Mouse (Mus musculus): ENCODE data around the gene Prex1.
A peak's percentile ranks its signal among the peaks of the same experiment; 100 is the strongest.

Prex1 gene

DNA sequence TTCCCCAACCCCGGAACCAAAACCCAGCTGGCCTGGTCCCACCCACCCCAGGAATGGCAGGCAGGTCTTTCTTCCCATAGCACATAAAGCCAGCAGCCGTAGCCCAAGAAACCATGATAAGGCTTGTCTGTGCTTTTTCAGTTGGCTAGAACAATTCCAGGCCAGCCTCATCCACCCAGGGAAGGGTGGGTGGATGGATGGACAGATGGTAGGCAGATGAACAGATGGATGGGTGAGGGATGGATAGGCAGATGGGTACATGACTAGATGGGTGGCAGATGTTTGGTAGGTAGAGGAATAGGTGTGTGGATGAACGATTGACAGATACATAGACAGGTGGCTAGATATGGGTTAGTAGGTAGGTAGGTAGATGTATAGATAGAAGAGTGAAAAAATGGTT is 110.7 kb downstream of the Prex1 start:
- DNase-seq (ENCODE audit: low read depth) = no peak

- no peak for DNase-seq (ENCODE audit: low read depth)
These were observed 112.2 kb downstream of the Prex1 start for GRCm38 (mm10) chr2:166601420-166601819.

DNA sequence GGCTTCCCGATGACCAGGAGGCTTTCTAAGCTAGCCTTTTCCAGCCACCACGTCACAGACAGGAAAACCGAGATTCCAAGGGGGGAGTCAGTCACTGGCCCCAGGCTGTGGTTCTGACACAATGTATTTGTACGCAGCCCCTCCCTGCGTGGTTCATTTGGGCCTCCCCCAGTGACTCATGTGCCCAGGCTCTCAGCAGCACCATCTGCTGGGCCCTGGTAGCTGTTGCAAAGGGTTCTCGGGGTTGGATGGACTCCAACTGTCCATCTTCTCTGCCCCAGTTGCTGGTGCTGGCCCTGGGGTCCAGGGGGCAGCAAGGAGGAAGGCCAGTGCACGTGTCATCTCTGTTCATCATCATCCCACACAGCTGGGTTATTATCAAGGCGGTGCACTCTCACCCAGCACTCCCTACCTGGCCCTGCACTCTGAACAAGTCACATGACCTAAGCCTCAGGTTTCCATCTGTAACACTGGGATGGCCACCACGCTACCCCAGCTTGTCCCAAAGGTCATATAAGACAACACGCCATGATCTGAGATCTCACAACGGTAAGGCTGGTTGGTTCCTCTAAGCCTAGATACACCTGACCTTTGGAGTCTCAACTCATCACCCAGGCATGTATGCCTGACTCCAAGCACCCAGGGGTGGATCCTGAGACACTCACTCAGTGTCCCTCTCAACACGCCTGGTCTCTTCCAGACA is 115.0 kb downstream of the Prex1 start:
- no peak for DNase-seq (ENCODE audit: low read depth)

DNA sequence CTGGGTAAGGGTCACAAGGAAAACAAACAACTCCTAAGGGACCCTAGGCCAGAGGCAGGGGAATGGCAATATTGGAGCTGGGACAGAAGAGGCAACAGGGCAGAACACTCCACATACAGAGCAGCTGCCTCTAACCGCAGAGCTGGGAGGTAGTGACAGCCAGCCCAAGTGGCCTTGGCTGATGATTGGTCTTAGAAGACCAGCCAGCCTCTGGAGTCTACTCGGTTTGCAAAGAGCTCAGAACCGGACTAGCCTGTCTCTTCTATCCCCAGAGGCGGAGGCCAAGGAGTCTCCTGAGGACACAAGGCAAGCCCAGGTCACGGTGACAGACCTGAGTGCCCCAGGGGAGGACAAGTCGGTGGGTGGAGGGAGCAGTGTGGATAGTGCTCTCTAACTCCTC is 115.9 kb downstream of the Prex1 start:
- no peak for DNase-seq (ENCODE audit: low read depth)

DNA sequence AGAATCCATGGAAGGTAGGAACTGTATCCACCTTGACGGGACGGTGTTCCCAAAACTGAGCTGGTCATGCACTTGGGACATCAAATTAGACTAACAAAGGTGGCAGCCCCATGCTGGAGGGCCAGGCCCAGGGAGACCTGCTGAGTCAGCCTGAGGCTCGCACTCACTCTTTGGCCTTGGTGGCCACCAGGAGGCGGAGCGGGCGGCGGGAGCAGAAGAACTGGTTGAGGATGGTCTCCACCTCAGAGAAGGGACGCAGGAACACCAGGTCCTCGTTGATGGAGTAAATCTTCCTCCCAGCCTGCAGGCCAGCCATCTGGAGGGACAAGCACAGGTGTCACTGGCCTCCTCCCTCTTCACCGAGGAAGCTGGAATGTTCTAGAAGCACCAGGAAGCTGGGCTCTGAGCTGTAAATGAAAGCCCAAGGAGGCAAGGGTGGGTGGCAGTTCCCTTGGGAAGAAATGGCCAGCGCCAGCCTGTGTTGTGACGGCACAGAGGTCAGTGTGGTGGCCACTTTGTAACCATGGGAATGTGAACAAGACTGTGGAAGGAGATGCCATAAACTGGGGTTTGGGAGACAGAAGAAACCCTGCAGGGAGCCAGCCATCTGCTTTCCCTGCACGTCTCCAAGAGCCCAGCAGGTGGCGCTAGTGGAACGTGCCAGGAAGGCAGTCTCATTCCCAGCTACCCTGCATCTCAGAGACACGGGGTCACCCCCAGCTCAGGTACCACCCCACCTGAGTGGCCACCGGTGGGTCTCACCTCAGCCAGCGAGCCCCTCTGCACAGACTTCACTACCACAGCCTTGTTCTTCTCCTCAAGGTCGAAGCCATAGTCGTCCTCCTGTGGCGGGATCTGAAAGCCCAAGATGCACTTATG is 121.4 kb downstream of the Prex1 start:
- DNase-seq (ENCODE audit: low read depth) = peak; percentile 41

GRCm38 (mm10) chr2:166584491-166584890 is 129.1 kb downstream of the Prex1 start:
- no peak for DNase-seq (ENCODE audit: low read depth)

DNA sequence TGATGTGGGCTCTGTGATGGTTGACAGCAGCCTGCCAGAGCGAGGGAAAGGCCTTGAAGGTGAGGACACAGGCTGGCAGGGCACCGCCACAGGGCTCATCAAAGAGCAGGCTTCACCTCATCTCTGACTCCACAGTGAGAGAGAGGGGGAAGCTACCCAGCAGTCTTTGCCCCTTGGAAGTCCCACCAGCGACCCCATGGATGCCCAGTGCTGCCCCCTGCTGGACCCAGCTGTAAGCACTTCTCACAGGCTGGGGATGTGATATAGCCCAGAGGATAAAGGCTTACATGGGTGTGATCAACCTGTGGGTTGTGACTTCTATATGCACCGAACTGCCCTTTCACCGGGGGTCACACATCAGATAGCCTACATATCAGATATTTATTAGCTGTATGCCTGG is 130.3 kb downstream of the Prex1 start:
- DNase-seq (ENCODE audit: low read depth) = no peak

DNA sequence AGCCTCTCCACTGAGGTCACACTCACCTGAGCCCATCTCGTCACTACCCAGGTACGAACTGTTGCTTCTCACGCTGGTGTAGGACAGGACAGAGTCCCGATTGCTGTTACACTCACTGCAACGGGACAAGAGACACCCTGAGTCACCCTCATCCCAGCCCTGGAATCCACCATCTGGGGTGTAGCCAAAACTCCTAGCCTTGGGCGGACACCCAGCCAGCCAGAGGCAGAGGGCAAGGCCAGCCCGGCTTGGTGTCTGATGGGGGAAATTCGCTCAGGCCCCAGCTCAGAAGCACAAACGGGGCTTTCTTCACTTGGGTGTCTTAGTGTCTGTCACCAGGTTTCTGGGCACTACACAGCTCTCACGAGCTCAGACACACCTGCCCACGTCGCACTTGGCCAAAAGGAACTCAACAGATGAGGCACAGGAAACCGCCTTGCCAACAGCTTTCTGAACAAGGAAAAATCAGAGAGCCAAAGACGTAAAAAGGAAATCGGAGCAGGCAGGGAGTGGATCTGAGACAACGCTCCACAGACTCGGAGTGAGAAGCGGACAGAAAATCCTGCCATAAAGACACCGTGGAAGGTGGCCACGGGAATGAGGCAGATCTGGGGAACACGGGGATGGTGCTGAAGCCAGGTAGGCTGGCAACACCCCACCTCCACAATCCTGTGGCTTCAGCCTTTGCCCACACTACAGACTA is 131.6 kb downstream of the Prex1 start:
- DNase-seq (ENCODE audit: low read depth) = no peak

DNA sequence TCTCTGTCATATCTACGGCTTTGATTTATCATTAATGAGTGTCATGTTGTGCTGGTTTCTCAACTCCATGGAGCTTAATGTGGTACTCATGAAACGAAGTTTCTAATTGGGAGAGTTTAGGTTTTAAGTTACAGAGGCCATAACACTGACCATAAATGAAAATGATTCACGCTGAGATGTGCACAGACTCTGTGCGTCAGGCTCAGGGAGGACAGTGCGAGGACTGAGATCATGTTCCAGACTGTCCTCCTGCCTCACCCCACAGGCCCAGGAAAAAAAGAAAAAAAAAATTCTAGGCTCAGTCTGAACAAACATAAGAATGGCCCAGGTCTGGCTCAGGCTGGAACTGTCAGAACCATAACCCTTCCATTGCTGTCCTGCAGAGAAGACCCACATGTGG is 133.8 kb downstream of the Prex1 start:
- DNase-seq (ENCODE audit: low read depth) = no peak

DNA sequence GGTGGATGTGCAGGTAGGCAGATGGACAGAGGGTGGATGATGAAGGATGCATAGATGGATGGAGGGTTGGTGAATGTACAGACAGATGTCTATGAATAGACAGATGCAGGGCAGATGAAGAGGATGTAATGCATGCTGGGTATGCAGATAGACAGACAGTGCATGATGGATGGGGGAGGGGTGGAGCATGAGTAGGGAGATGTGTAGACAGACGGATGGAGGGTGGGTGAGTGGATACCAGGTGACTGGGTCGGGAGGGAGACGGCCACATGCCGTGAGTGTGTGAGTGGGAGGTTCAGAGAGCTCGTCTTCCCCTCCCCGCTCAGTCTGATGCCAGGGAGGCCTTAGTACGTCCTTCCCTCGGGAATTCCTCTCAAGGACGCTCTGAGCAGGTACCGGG is 134.3 kb downstream of the Prex1 start:
- no peak for DNase-seq (ENCODE audit: low read depth)

- DNase-seq (ENCODE audit: low read depth) = no peak
These were observed 138.2 kb downstream of the Prex1 start for GRCm38 (mm10) chr2:166575419-166575818.

GRCm38 (mm10) chr2:166574934-166575333 is 138.7 kb downstream of the Prex1 start:
- no peak for DNase-seq (ENCODE audit: low read depth)

GRCm38 (mm10) chr2:166573621-166574020 is 140.0 kb downstream of the Prex1 start:
- no peak for DNase-seq (ENCODE audit: low read depth)

- DNase-seq (ENCODE audit: low read depth) = no peak
These were observed 141.3 kb downstream of the Prex1 start for GRCm38 (mm10) chr2:166572297-166572696.

GRCm38 (mm10) chr2:166569182-166569581 is 144.4 kb downstream of the Prex1 start:
- DNase-seq (ENCODE audit: low read depth) = no peak

- DNase-seq (ENCODE audit: low read depth) = no peak
These were observed 148.1 kb downstream of the Prex1 start for GRCm38 (mm10) chr2:166565503-166565902.

DNA sequence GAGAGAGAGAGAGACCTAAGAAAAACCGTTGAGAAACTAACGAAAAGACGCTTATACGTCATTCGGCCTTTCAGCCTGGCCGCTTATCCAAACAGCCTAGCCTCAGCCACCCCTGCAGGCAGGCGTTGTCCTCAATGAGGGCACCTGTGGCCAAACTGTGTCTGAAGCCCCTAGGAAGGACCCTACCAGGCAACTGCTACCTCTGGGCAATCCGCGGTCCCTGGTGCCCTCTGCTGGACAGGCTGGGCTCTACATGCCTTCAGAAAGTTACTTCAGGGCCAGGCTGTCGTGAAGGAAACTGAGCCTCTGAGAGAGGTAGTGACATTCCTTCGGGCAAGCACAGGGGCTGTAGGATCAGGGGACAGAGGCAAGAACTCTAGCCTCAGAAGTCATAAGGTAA is 149.2 kb downstream of the Prex1 start:
- DNase-seq (ENCODE audit: low read depth) = peak; percentile 44

GRCm38 (mm10) chr2:166563890-166564289 is 149.7 kb downstream of the Prex1 start:
- peak; percentile 87 for DNase-seq (ENCODE audit: low read depth)

GRCm38 (mm10) chr2:166563076-166563475 is 150.6 kb downstream of the Prex1 start:
- DNase-seq (ENCODE audit: low read depth) = no peak

DNA sequence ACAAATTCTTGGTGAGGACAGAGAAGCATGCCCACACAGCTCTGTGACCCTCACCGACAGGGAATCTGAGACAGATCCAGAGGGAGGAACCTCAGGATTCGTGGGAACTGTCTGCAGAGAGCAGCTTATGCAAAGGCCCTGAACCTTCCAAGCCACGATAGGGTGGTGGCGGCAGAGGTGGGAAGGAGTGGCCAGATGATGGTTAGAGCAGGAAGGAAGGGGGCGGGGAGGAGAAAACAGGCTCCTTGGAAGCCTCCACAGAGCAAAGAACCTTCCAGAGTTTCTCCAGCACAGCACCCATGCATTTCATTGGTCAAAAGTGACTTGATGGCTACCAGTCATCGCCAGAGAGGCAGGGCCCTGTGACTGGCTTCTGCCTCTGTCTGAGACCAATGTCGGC is 151.9 kb downstream of the Prex1 start:
- DNase-seq (ENCODE audit: low read depth) = no peak

- DNase-seq (ENCODE audit: low read depth) = no peak
These were observed 152.8 kb downstream of the Prex1 start for GRCm38 (mm10) chr2:166560826-166561225.

DNA sequence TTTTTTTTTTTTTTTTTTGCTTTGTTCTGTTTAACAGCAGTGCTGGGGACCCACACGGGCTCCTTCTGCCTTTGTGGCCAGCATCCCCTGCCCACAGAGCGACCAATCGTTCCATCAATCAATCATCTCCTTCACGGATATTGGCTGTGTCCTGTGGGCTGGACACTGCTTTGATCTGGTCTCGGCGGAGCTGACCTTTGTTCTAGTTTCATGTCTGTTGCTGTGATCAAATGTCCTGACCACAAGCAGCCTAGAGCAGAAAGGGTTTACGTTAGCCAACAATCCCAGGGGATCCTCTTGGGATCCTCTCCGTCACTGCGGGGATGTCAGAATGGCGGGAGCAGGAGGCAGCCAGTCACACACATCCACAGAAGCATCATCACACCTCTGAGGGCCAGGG is 154.1 kb downstream of the Prex1 start:
- DNase-seq (ENCODE audit: low read depth) = no peak

DNA sequence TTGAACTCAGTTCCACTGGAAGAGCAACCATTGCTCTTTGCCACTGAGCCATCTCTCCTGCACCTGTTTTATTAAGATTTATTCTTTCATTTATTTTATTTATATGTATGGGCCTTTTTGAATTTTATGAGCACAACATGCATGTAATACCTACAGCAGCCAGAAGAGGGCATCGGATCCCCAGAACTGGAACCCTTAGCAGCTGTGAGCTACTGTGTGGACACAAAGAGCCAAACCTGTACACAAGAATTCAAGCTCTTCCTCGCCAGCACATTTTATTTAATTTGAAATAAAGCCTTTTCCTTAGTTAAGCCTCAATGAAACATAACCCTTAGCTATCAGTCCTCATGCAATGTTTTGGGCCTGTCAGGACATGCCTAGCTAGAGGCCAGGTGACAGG is 158.1 kb downstream of the Prex1 start:
- DNase-seq (ENCODE audit: low read depth) = no peak

Measured in c-Kit-positive CD71-negative TER-119-negative erythroid progenitor cells, embryonic 14.5 days (primary cell).